Mouse (Mus musculus) bone marrow, adult 2 months (tissue): ENCODE measurements around the gene Rgs3. TPM values are rescaled to one million over a fixed set of nuclear protein-coding genes. Genes with fewer than 3 reads are reported as not detected.

Source experiments
- H3K27ac ChIP-seq: fragments of 200-500 bp; 2 replicates; pipeline ENCODE4 v1.5.1; 2012; ENCODE audit warnings: low read depth, mild to moderate bottlenecking, control low read depth, inconsistent platforms, low read length; ENCODE audit not compliant: control insufficient read depth, poor library complexity, insufficient read depth
- H3K4me1 ChIP-seq: fragments of 200-500 bp; 2 replicates; pipeline ENCODE4 v1.6.1; 2011; ENCODE audit warnings: low read length; ENCODE audit not compliant: control insufficient read depth, insufficient read depth
- H3K4me3 ChIP-seq: fragments of 200-500 bp; replicated peaks from 2 replicates; pipeline ENCODE3; 2011; ENCODE audit warnings: mild to moderate bottlenecking, low read depth, low read length, control low read depth; ENCODE audit not compliant: control insufficient read depth
- CTCF ChIP-seq: fragments of 200-500 bp; IDR thresholded peaks from 2 replicates; pipeline ENCODE4 v1.5.1; 2011; ENCODE audit warnings: low read length, control low read depth; ENCODE audit not compliant: control insufficient read depth, insufficient read depth
- POLR2A ChIP-seq: fragments of 200-500 bp; IDR thresholded peaks from 2 replicates; pipeline ENCODE4 v1.6.1; 2011; ENCODE audit warnings: low read depth, mild to moderate bottlenecking, control low read depth, low read length, borderline replicate concordance; ENCODE audit not compliant: control insufficient read depth
- WGBS: fragments of 180-500 bp; shearing (Covaris S2); methylation state at CpG from one replicate; pipeline ENCODE4 v1.1.7; 2018; 5-methylcytosine and 5-hydroxymethylcytosine counted together
- polyA plus RNA-seq: library from polyadenylated mRNA; stranded (reverse); fragments of >200 nt; gene quantifications from 2 replicates; pipeline ENCODE4 v1.2.4, GENCODE M21; 2011; ENCODE audit warnings: low replicate concordance; ENCODE audit not compliant: missing spikeins, insufficient read depth, insufficient read length

Gene Rgs3
- polyA plus RNA-seq, 1 experiment: 27.0 TPM

- H3K4me1 ChIP-seq: peaks cover 3% of the 10 kb centered on the region
- TF ChIP-seq POLR2A: no peak
- TF ChIP-seq CTCF: no peak
- H3K4me3 ChIP-seq: no peak overlapping the region
- WGBS: 79% methylated on average over 7 of the region's 7 CpGs
- H3K27ac ChIP-seq: no peak overlapping the region
These were observed 172.4 kb downstream of the Rgs3 start for GRCm38 (mm10) chr4:62732096-62732495.

DNA sequence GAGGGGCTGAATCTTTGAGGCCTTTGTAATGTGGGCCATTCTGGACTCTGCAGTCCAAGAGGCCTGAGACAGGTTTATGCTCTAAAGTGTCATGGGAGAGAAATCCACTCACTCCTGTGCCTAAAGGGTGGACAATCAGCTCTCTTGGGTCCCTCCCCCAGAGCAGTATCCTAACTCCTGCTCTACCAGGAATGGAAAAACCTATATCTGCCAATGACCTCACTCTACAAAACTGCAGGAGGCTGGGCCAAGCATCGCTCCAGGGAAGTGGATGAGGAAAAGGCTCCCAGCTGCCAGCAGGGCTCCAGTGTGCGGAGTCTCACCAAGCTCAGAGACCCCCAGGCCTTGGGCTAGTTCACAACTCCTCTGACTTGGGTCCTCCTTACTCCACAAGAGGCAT lies 173.2 kb downstream of the Rgs3 start:
- peaks cover 3% of the 10 kb centered on the region for H3K4me1 ChIP-seq
- no peak overlapping the region for H3K27ac ChIP-seq
- no peak overlapping the region for H3K4me3 ChIP-seq
- WGBS: 90% methylated on average over 2 of the region's 2 CpGs
- TF ChIP-seq CTCF: no peak
- no peak for TF ChIP-seq POLR2A

DNA sequence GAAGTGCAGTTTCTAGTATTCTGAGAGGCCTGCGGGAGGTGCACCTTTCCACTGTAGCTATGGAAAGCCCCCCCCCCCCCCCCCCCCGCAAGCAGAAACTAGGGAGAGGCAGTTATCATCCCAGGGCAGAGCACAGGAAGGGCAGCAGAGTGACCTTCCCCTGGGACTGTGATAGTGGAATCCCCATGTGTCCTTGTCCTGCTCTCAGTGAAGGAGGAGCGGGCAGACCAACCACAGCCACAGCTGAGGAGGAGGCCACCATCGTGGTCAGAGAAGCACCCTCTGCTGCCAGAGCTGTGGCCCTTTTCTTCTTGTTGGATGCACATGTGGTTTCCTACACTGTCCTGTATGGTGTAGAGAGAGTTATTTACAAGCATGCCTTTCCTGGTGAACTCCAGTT lies 174.3 kb downstream of the Rgs3 start:
- no peak overlapping the region for H3K4me3 ChIP-seq
- TF ChIP-seq CTCF (no peak), POLR2A (no peak)
- 58% methylated on average over 4 of the region's 4 CpGs for WGBS
- no peak overlapping the region for H3K27ac ChIP-seq
- peaks cover 5% of the 10 kb centered on the region for H3K4me1 ChIP-seq

DNA sequence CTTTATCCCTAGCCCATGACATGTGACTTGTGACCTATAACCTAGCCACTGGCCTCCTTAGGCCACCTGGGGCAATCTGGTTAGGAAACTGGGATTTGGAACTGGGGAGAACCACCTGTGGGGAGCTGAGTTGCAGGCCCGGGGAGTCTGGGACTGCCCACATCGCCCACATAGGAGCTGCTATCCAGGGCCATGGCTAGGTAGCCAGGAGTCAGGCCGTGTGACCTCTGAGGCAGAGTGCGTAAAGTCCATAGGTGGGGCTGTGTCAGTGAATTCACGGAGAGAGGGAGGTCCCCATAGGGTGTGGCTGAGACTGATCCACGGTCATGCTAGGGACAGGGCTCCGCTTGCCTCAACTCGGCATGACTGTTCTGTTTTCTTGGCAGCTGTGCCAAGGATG lies 175.6 kb downstream of the Rgs3 start:
- Histone ChIP-seq H3K4me1 (peaks cover 2% of the 10 kb centered on the region), H3K27ac (no peak overlapping the region), H3K4me3 (no peak overlapping the region)
- 75% methylated on average over 8 of the region's 8 CpGs for WGBS
- TF ChIP-seq POLR2A (no peak), CTCF (no peak)

GRCm38 (mm10) chr4:62735878-62736277 lies 176.2 kb downstream of the Rgs3 start:
- WGBS: 61% methylated on average over 9 of the region's 9 CpGs
- Histone ChIP-seq H3K4me3 (no peak overlapping the region), H3K4me1 (peaks cover 2% of the 10 kb centered on the region), H3K27ac (no peak overlapping the region)
- TF ChIP-seq POLR2A (no peak), CTCF (no peak)

- no peak overlapping the region for H3K4me3 ChIP-seq
- 0 out of 2 replicates have a peak overlapping the region, but pooled peaks have one; percentile 7 for H3K27ac ChIP-seq
- WGBS: 72% methylated on average over 7 of the region's 7 CpGs
- no peak for TF ChIP-seq CTCF
- no peak for TF ChIP-seq POLR2A
- peaks cover 2% of the 10 kb centered on the region for H3K4me1 ChIP-seq
These were observed 176.8 kb downstream of the Rgs3 start for GRCm38 (mm10) chr4:62736421-62736820.

DNA sequence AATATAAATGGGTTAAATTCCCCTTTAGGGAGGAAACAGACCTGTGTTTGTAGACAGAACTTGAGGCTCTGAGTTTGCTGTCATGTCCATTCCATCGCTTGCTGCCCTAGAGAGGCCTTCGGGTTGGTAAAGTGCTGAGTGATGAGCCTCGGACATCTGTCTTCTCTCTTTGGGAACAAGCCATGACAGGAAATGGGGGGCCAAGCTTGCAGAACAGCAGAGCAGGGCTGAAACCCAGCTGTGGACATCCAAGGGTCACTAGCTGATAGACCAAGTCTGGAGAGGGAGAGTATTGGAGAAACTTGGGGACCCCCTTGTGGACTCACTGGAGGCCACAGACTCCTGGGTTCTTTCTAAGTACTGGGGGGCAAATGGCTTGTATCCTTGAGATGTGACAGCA lies 177.3 kb downstream of the Rgs3 start:
- TF ChIP-seq POLR2A (no peak), CTCF (no peak)
- 59% methylated on average over 3 of the region's 3 CpGs for WGBS
- H3K27ac ChIP-seq: no peak overlapping the region
- H3K4me3 ChIP-seq: no peak overlapping the region
- peaks cover 2% of the 10 kb centered on the region for H3K4me1 ChIP-seq

DNA sequence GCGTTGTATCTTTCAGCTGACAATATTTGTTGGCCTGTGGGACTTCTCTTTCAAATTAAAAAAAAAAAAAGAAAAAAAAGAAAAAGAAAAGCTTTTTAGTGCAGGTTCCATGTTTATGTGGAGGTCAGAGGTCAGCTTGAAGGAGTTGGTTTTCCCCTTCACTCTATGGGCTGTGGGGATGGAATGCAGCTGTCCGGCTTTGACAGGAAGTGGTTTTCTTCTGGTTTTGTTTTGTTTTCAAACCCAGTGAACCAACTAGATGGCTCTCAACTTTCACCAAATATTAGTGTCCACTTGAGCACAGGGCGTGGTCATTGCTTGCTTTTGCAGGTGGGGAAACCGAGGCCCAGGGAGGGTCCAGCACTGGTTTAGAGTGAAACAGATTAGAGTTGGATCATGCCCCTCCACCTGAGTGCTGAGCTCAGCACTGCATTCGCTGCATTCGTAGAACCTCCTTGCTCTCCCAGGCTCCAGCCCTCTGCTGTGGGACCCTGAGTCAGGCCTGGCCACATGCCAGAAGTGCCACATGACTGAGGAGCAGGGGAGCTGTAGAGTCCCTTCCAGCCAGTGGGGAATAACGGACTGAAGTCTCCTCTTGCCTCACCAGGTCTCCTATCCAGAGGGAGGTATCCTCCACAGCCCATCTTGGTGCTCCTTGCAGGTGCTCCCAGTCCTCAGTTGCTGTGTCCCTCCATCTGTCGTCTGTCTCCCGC lies 178.5 kb downstream of the Rgs3 start:
- 38% methylated on average over 9 of the region's 9 CpGs for WGBS
- TF ChIP-seq POLR2A (no peak), CTCF (no peak)
- Histone ChIP-seq H3K4me3 (no peak overlapping the region), H3K4me1 (peaks cover 2% of the 10 kb centered on the region), H3K27ac (peak overlapping the region; percentile 5)

- Histone ChIP-seq H3K4me1 (peaks cover 2% of the 10 kb centered on the region), H3K4me3 (no peak overlapping the region), H3K27ac (no peak overlapping the region)
- TF ChIP-seq CTCF (no peak), POLR2A (no peak)
- 56% methylated on average over 3 of the region's 3 CpGs for WGBS
These were observed 179.3 kb downstream of the Rgs3 start for GRCm38 (mm10) chr4:62738996-62739395.
